Mouse (Mus musculus): ENCODE measurements around the gene Lrrc28.
"Not testable (repeated sequence)": the region's sequence is repeated elsewhere in the genome, so short reads cannot be mapped to it uniquely, and the experiment has no call there.

Gene Lrrc28

DNA sequence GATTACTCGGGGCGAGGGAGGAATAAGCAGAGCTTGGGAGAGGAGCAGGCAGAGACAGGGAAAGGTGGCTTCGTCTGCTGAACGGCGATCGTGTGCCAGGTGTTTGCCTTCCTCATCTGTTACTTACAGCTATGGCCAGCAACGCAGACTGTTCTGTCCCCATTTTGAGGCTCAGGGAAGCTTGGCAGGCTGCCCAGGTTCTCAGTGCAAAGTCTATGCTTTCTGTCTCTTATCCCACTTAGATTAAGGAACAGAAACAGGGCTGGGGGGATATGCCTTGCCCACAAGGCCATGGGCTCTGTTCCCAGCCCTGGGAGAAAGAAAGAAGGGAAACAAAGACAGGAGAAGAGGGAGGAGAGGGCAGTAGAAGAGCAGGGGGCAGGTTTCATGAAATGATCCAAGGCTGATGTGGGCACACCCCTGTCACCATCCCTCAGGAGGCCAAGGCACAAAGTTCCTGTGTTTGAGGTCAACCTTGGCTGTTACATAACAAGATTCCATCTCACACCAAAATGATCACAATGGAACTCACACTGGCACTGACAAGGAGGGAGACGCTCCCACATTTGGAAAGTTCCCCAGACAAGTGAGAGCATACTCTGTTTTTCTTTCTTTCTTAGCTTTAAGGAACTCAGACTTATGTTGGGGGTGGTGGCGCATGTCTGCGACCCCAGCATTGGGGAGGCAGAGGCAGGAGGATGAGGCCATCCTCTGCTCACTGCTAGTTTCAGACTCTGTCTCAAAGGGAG lies 116.8 kb downstream of the Lrrc28 start:
- DNase-seq, result peak; percentile 79 to 85

DNA sequence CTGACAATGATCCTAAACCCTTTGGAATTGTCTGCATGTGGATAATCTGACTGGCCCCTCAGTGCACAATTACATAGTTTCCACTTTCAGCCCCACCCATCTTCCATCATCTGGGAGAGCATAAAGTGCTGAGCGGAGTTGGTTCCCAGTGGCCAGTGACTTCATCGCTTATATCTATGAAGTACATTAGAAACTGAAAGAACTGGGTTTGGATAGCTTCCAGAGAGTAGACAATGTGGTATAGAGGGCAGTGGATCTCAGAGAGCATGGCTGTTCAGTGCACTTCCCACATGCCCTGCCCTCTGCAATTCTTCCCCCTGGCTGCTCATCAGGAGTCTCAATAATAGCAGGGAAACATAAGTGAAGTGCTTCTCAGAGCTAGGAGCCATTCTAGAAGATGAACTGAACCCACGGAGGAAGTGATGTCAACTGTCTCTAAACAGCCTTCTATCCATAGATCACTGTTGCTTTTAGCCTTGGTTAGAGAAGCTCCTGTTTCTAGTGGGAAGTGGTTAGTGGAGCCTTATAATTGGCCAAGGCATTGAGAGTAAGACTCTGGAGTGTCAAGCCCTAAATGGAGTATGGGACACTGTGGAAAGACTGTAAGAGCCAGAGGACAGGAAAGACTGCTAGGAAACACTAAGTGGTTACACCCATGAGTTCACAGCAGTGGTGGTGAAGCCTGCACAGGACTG lies 119.0 kb downstream of the Lrrc28 start:
- DNase-seq, result no peak

DNA sequence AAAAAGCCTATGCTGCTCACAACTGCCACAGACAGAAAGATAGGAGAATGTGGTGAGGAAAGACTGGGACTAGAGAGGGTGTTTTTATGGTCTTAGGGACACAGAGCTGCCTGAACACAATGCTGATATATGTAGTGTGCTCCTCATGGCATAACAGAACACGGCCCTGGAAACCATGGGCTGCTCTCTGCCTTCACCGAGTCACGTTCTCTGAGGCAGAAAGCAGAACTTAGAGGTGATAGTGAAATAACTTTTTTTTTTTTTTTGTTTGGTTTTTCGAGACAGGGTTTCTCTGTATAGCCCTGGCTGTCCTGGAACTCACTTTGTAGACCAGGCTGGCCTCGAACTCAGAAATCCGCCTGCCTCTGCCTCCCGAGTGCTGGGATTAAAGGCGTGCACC lies 121.0 kb downstream of the Lrrc28 start:
- not testable (repeated sequence) for DNase-seq

DNA sequence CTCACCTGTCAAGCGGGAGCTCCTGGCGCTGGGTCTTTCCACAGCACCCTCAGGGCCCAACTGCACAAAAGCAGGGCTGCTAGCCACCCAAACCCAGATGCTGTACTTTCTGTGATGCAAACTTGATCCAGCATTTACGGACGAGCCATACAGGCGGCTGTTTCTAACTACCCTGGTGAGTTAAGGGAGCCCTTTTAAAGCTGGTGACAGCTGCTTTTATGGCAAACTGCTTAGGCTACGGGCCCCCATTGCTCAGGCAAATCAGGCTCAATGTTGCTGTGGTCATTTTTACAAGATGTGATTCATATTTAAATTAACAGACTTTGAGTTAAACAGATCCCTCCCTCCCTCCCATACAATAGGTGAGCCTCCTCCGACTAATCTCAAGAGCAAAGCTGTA lies 121.7 kb downstream of the Lrrc28 start:
- DNase-seq, result no peak

DNA sequence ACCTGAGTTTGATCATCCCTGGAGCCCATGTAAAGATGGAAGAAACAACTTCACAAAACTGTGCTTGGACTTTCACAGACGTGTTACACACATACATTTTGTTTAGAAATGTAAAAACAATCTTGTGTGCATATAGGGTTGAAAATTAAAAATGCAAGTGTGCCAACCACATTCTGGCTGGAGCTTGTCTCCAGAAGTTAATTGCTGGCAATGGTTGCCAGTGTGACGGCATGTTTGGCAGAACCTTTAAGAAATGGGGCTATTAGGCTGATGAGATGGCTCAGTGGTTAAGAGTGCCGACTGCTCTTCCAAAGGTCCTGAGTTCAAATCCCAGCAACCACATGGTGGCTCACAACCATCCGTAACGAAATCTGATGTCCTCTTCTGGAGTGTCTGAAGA lies 123.3 kb downstream of the Lrrc28 start:
- DNase-seq, result peak in 1 of 2 experiments; percentile 24

DNA sequence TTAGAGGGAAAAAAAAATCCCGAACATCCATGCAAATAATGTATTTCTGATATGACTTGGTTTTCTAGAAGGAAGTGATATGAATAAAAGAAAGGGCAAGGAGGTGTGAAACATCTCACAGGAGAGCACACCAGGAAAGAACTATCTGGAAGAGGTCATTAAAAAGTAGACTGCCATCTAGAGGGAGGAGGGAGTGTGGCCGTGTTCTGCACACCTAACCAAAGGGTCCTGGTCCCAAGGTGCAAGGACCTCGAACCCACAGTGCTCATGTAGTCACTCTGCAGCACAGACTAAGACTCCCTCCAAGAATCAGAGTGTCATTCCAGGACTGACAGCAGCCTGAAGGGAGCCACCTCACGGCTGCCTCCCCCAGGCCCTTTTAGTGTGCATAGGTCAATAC lies 124.1 kb downstream of the Lrrc28 start:
- DNase-seq, result peak in 1 of 2 experiments; percentile 22

DNA sequence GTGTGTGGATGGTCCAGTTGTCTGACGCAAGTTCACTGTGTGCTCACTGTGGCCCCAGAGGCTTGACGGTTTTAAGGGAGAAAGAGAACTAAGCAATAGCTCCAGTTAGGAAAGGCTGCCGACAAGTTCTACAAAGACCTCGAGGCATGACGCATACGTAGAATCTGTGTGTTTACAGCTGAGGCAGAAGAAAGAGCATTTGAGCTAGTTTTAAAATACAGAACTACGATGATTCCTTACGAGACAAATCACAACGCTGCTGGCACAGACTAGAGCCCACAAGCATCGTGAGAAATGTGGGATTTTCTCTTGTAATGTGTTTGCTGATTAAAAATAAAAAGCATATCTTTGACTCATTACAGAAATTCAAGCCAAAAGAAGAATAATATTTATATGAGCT lies 125.1 kb downstream of the Lrrc28 start:
- DNase-seq, result no peak

DNA sequence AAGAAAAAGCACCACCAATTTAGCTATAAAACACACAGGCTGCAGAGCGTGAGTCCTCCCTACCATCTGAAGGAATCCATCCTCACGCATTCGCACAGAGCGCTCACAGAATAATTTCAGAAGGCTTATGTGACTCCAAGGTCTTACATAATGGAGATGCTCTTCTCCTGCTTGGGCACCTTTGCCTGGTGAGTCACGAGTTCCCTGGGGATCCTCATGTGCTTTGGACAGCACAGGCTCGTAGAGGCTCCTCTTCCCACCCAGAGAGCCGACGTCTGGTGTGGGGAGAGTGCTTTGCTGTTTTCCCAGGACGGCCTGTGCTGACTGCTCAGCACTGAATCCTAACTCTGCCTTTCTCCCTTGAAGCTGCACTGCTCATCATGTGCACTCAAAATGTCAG lies 129.4 kb downstream of the Lrrc28 start:
- no peak for DNase-seq

DNA sequence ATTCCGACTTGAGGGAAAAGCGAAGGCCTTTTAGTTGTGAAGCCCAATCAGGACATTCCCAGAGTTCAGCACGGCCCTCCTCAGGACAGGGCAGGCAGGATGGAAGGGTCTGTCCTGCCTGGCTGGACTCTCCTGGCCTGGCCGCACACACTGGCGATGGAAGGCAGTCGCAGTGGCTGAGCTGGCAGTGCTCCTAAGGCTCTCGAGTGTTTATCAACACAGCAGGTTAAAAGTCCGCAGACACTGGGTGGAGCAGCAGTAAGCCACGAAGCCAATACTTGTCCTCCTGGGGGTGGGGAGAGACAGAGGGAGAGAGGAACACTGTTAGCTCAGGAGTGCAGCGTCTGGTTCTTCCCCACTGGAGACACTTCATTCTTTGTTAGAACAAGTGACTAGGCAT lies 130.2 kb downstream of the Lrrc28 start:
- peak; percentile 67 for DNase-seq

DNA sequence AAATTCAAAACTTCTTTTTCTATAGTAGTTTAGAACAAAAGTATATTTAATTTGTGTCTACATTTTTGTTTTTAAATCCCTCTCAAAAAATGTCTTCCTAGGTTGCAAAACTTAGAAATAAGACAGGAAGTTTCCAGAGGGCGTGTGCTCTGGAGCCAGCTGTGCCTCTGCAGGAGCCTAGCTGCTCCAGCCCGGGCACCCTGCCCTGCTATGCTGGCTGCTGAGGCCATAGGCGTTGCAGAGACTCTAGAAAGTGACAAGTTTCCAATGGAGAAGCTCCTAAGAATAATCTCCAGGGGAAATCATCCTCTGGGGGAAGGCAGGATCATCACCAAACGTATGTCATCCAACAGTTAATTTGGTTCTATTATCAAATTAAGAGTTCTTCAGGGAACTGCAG lies 130.7 kb downstream of the Lrrc28 start:
- DNase-seq, result no peak

DNA sequence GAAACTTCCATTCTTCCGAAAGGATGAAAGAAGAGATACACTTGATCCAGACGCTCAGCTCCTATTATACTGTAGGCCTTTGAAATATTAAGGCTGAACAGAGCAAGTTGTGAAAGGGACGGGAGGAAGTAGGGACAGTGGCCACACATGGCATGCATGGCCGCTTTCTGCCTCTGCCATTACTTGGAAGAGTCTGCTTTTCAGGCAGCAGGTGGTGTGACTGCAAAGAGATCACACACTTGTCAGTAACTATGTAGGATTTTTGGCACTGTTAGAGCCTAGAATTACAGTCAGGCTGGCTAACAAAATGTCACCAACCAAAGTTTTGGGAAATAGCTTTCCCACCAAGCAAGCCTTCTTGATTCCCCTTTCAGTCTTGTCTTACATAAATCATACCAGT lies 131.4 kb downstream of the Lrrc28 start:
- no peak for DNase-seq

DNA sequence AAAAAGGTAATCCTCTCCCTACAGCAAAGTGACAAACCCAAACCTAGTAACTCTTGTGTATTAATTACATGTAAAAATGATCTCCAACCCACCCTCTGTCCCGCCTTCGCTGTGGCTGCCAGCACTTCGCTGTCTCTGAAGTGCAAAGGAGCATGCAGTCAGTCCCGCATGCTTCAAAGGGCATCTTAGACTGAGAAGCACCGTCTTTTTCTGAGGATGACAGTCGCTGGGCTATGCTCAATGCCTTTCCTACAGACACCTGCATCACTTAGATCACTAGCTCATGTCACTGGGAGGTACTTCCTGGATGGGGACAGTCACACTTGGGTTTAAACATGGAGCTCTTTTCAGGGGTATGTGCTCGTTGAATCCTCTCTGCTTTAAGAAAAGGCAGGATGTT lies 133.5 kb downstream of the Lrrc28 start:
- no peak for DNase-seq

DNA sequence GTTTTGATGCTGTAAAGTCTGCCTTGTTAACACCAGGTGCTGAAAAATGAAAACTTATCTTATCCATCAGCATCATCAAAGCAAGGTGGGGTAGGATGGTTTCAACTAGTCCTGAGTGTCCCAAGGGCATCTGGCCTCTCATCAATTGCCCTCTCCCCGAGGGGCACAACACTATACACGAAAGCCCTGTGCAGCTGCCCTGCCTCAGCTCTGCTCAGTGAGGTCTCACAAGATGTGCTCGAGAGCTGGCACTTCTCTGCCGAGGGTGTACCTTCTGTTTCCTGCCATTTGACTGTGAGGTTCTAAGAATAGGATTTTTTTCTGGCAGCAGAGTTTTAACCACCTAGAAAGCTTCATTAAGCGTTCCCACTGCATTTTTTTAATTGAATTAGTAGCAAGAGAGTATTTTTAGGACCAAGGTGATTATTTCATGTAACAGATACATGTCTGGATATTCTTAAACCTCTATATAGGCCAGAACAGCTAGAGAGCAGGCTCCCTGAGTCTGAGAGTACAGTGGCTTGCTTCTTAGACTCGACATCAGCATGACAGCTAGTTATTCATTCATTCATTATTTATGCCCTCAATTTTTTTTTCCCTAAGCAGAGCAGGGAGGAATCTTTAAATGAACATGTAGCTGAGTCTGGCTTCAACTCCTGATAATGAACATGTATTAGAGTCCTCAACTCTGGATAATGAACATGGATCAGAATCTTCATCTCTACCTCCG lies 141.6 kb downstream of the Lrrc28 start:
- DNase-seq, result peak; percentile 47 to 50

DNA sequence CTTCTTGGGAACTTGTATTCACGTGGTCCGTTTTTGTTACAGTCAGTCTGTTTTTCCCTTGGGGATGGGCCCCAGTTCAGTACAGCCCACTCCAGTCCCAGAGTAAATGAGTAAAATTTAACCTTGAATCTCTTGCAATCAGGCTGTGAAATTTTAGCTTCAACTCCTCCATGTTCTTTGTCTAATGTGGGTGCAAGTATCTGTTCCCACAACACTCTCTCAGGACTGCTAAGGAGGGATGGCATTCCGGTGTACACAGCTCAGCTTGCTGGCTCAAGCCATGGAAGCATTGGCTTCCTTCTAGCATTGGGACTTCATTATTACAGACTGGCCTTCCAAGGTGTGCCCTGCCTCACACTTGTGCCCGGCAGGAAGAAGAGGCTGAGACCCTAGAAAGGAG lies 142.4 kb downstream of the Lrrc28 start:
- DNase-seq, result no peak

DNA sequence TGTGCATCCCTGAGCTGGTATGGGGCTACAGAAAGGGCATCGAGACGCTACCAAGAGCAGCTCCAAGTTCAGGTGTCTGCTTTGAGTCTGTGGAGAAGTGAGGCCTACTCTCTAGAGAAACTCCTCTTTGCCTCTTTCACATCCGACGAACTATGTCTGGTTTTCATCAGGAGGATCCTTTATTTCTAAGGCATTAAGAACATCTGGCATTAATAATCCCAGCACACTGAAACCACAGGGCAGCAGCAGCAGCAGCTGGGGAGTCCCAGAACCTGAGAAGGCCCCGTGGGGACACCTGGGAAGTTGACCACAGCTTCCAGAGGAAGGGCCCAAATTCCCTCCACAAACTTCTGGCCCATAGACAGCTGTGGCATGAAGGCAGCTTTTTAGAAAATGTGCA lies 144.2 kb downstream of the Lrrc28 start:
- no peak for DNase-seq

DNA sequence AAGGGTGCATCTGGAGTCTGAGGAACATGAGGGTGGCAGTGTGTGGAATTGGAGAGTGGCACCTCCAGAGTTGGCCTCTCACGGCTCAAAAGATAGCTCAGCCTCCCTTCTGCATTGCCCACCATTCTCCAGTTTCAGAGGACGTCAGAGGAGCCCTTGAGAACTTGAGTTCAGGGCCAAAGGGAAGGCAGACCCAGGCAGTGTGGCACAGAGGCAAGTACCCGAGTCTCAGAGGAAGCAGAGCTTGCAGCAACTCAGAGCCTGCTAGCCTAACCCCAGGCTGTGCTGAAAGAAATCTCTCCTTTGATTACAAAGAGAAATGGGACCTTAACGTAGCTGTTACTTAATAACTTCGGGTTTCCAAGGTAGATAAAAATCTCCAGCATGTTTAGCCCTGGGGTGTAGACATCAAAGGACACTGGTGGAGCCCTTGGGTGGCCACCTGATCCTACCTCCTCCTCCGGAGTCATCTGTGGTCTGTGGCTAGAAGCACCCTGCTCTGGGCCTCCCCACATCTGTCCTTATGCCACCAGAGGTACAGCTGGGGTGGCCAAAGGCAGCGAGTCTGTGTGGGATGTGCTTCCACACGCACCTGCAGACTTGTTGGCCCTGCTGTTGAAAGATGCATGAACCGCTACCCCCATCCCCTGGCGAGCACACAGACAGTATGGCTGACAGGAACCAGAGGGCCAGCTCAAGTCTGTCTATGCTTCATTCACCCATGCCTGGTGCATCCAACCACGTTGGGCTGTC lies 144.8 kb downstream of the Lrrc28 start:
- no peak for DNase-seq

DNA sequence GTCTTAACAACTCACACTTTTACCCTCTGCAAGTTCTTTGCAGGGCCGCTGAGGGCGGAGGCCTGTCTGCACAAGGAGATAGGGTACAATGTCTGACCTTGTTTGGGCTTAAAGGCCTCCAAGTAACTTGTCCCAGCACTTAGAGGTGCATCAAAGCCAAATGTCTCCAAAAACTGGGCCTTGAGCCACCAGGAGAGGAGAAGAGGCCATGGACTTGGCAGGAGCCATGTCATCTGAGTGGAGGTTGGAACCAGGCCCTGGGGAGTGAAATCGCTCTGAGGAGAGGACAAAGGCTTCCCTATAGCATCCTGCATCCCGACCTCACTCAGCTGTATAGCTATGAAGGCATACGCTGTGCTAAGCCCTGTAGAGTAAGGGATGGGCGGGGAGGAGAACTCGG lies 145.6 kb downstream of the Lrrc28 start:
- peak; percentile 75 to 78 for DNase-seq

DNA sequence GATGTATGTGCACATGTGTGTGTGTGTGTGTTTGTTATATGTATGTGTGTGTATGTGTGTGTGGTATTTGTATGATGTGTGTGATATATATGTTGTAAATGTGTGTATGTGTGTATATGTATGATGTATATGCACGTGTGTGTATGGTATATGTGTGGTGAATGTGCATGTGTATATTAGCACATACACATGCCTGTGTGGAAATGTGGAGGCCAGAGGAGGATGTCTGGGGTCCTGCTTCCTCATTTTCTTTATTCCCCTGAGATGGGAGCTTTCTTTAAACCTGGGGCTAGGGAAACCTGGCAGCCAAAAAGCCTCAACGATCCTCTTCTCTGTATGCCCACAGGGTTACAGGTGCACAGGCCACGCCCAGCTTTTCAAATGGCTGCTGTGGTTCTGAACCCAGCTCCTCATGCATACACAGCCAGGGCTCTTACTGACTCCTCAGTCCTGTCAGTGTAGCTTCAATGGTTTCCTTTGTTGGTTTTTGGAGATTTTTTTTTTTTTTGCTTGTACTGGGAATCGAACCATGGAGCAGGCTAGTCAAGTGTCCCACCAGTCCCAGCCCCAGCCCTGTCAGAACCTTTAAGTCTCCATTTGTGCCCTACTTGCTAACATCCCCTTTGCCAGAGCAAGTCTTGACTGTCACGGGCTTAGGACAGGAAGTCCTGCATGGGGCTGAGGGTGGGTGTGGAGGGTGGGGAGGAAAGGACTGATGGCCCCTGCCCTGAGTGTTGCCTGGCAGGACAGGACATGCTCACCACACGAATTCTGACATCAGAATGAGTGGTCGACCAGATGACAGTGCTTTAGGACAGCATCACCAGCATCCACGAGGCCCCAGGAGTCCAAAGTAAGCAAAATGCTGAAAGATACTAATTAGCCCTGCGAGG lies 151.0 kb downstream of the Lrrc28 start:
- no peak for DNase-seq

DNA sequence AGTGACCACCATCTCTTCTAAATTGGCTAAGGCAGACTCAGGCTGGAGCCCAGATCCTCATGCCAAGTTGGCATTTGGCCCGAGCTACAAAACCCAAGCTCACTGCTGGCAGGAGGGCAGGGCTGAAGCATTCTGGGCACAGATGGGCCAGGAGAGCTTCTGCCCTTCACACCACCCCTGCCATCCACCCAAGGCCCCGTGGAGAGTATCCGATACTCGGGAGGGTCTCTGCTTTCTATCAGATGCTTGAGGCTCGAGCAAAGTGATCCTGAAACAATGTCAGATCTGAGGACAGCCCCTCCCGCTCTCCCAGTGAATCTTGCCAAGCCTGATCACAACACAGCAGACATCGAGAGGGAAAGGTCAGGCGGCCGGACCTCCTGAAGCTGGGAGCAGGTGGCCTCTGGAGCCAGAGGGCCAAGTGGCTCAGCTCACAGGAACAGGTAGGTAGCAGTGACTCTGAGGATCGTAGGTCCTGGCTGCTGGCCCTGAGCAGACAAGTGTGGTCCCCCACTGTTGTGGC lies 157.1 kb downstream of the Lrrc28 start:
- peak; percentile 98 to 99 for DNase-seq

DNA sequence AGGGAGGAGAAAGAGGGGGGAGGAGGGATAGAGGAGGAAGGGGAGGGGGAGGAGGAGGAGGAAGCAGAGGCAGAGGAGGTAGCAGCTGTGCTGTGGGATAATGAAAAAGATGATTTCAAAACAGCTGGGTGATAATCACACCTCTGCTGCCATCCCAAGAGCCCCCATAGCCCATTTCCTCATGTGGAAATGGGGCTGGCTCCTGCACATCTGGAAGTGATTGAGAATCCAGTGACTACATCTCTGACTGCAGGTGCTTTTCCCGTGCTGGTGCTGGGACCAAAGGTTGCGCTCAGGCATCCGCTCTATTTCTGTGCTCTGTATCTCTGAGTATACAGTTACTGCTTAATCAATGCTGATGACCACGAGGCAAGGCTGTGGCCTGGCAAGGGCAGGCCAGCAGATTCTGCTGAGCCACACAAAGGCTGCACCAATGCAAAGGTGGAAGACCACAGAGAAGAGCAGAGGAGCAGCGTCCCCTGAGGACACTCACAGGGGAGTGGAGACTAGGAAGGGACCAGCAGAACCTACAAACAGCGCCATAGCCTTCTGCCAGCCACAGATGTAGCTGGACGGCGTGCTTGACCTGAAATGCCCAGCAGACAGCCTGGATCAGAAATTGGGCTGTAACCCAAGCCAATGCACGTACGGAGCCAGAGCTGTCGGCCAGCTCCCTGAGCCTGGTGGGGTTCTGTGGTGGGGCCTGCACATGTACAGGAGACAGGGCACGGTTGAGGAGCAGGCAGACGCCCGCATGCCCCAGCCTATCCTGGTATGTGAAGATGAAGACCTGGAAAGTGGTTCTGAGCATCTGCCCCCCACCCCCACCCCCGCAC lies 157.9 kb downstream of the Lrrc28 start:
- peak; percentile 90 to 92 for DNase-seq

DNA sequence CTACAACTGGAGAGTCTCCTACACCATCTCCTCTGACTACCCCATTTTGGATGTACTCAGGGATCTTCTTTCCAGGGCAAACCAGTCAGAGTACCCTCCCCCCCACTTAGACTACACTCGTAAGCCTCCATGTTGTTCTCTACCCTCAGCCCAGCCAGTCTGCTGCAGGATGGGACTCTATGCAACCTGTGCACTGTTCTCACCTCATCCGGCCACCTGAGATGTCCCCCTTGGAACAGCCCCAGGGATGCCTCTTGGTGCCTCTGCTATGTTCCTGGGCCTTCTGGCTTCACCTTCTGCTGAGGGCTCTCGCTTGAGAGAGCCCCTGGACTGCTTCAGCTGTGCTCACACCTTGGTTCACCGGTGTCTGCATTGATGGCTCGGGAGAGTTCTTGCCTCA lies 158.7 kb downstream of the Lrrc28 start:
- DNase-seq, result no peak

Measured in cerebellum, postnatal 10 days (tissue).